11 mouse cellular contexts compared by ENCODE assay signal in genomic region chr12:117378297-117378887, GRCm38 (mm10).
A peak's percentile ranks its signal among the peaks of the same experiment; 100 is the strongest.
DNase-seq lines count a peak whose midpoint lies in the region; ATAC-seq and TF ChIP-seq lines count a peak whose summit lies in the region.
"Had no signal": no experiment of that assay in that cellular context is flagged by ENCODE, and none has a peak within 500 bp of the region (broad histone marks: within the 10 kb centered on the region; RNA-seq: fewer than 3 reads in every experiment).

No protein-coding gene starts in this region.

- H3K27me3 ChIP-seq in heart, embryonic 12.5 days (replicated peaks), result no peaks in the 10 kb centered on the region
- H3K27me3 ChIP-seq in heart, adult 2 months (ENCODE audit: control insufficient read depth, insufficient read depth, low read length), result no peaks in the 10 kb centered on the region
- no peaks in the 10 kb centered on the region for H3K27me3 ChIP-seq in midbrain, embryonic 12.5 days
- no peaks in the 10 kb centered on the region for H3K27me3 ChIP-seq in midbrain, embryonic 16.5 days (ENCODE audit: control insufficient read depth, insufficient read depth, low read depth, low read length)
- H3K27me3 ChIP-seq in intestine, embryonic 15.5 days (replicated peaks), result no peaks in the 10 kb centered on the region
- H3K27me3 ChIP-seq in neural tube, embryonic 14.5 days (ENCODE audit: control insufficient read depth, insufficient read depth, low read length), result no peaks in the 10 kb centered on the region
- H3K27me3 ChIP-seq: heart, embryonic 15.5 days; lung, embryonic 15.5 days had no signal

- peaks cover 5% of the 10 kb centered on the region for H3K4me1 ChIP-seq in heart, embryonic 12.5 days (replicated peaks)
- no peaks in the 10 kb centered on the region for H3K4me1 ChIP-seq in heart, adult 2 months (ENCODE audit: control insufficient read depth, insufficient read depth, low read length)
- no peaks in the 10 kb centered on the region for H3K4me1 ChIP-seq in midbrain, embryonic 12.5 days
- no peaks in the 10 kb centered on the region for H3K4me1 ChIP-seq in midbrain, embryonic 16.5 days (ENCODE audit: control insufficient read depth, insufficient read depth, low read length)
- H3K4me1 ChIP-seq in intestine, embryonic 15.5 days (replicated peaks), result no peaks in the 10 kb centered on the region
- H3K4me1 ChIP-seq in neural tube, embryonic 14.5 days (ENCODE audit: control insufficient read depth, insufficient read depth, low read length), result no peaks in the 10 kb centered on the region
- H3K4me1 ChIP-seq: heart, embryonic 15.5 days; lung, embryonic 15.5 days had no signal

- H3K79me2 ChIP-seq in heart, adult 2 months (replicated peaks; ENCODE audit: control insufficient read depth, insufficient read depth, low read length), result no peaks in the 10 kb centered on the region

- ATAC-seq in heart, embryonic 12.5 days (ENCODE audit: insufficient number of reproducible peaks, low FRiP score), result no peak
- ATAC-seq in midbrain, embryonic 12.5 days (ENCODE audit: low FRiP score, low read depth), result 0 out of 2 replicates have a peak, but pooled peaks have one; percentile 44
- no peak for ATAC-seq in midbrain, embryonic 16.5 days
- peak; percentile 76 for ATAC-seq in intestine, embryonic 15.5 days
- peak; percentile 49; the same call in 1 of the 2 replicates for ATAC-seq in neural tube, embryonic 14.5 days (ENCODE audit: low read depth)

- H3K4me2 ChIP-seq in heart, embryonic 12.5 days, result peak overlapping the region; percentile 31
- H3K4me2 ChIP-seq in midbrain, embryonic 12.5 days (replicated peaks), result no peak overlapping the region
- no peak overlapping the region for H3K4me2 ChIP-seq in midbrain, embryonic 16.5 days (ENCODE audit: low read length)
- peak overlapping the region; percentile 45 for H3K4me2 ChIP-seq in intestine, embryonic 15.5 days (replicated peaks)
- no peak overlapping the region for H3K4me2 ChIP-seq in neural tube, embryonic 14.5 days (ENCODE audit: low read depth, low read length)
- H3K4me2 ChIP-seq: heart, embryonic 15.5 days; lung, embryonic 15.5 days had no signal

- WGBS in heart, embryonic 12.5 days, result 79% methylated on average over 21 of the region's 21 CpGs
- 70% methylated on average over 21 of the region's 21 CpGs for WGBS in heart, adult 2 months
- WGBS in midbrain, embryonic 12.5 days, result 85% methylated on average over 21 of the region's 21 CpGs
- WGBS in midbrain, embryonic 16.5 days, result 84% methylated on average over 21 of the region's 21 CpGs
- 47% methylated on average over 21 of the region's 21 CpGs for WGBS in intestine, embryonic 15.5 days
- 79% methylated on average over 21 of the region's 21 CpGs for WGBS in neural tube, embryonic 14.5 days

- intact Hi-C loops in heart, adult 2 months (cut with DNase I), result no loop called here

- no peak overlapping the region for H3K27ac ChIP-seq in heart, embryonic 12.5 days (ENCODE audit: poor library complexity, severe bottlenecking)
- no peak overlapping the region for H3K27ac ChIP-seq in heart, adult 2 months
- no peak overlapping the region for H3K27ac ChIP-seq in midbrain, embryonic 12.5 days (replicated peaks)
- H3K27ac ChIP-seq in midbrain, embryonic 16.5 days (ENCODE audit: low read length), result no peak overlapping the region
- no peak overlapping the region for H3K27ac ChIP-seq in intestine, embryonic 15.5 days
- H3K27ac ChIP-seq in neural tube, embryonic 14.5 days (ENCODE audit: low read depth, low read length), result no peak overlapping the region
- H3K27ac ChIP-seq: heart, embryonic 15.5 days; lung, embryonic 15.5 days had no signal

- TF ChIP-seq POLR2A in heart, adult 2 months (IDR thresholded peaks at IDR 0.05; ENCODE audit: insufficient read depth, low read depth, low read length), result no peak

- H3K9ac ChIP-seq in heart, embryonic 12.5 days, result no peak overlapping the region
- H3K9ac ChIP-seq in heart, adult 2 months (ENCODE audit: low read depth, low read length), result no peak overlapping the region
- no peak overlapping the region for H3K9ac ChIP-seq in midbrain, embryonic 12.5 days (replicated peaks)
- H3K9ac ChIP-seq in midbrain, embryonic 16.5 days (ENCODE audit: low read depth, low read length), result no peak overlapping the region
- no peak overlapping the region for H3K9ac ChIP-seq in intestine, embryonic 15.5 days
- no peak overlapping the region for H3K9ac ChIP-seq in neural tube, embryonic 14.5 days (replicated peaks; ENCODE audit: low read depth, low read length)
- H3K9ac ChIP-seq: heart, embryonic 15.5 days; lung, embryonic 15.5 days had no signal

- H3K4me3 ChIP-seq in heart, embryonic 12.5 days, result no peak overlapping the region
- H3K4me3 ChIP-seq in heart, adult 2 months, result no peak overlapping the region
- H3K4me3 ChIP-seq in midbrain, embryonic 12.5 days, result no peak overlapping the region
- H3K4me3 ChIP-seq in midbrain, embryonic 16.5 days (ENCODE audit: low read depth, low read length), result no peak overlapping the region
- no peak overlapping the region for H3K4me3 ChIP-seq in intestine, embryonic 15.5 days (replicated peaks)
- no peak overlapping the region for H3K4me3 ChIP-seq in neural tube, embryonic 14.5 days (ENCODE audit: low read depth, low read length)
- H3K4me3 ChIP-seq: heart, embryonic 15.5 days; lung, embryonic 15.5 days had no signal

- H3K9me3 ChIP-seq in heart, embryonic 12.5 days (replicated peaks), result no peaks in the 10 kb centered on the region
- no peaks in the 10 kb centered on the region for H3K9me3 ChIP-seq in midbrain, embryonic 12.5 days
- no peaks in the 10 kb centered on the region for H3K9me3 ChIP-seq in midbrain, embryonic 16.5 days (replicated peaks; ENCODE audit: control insufficient read depth, low read length, poor library complexity, severe bottlenecking)
- H3K9me3 ChIP-seq in intestine, embryonic 15.5 days, result no peaks in the 10 kb centered on the region
- H3K9me3 ChIP-seq in neural tube, embryonic 14.5 days (ENCODE audit: control insufficient read depth, low read length), result no peaks in the 10 kb centered on the region
- H3K9me3 ChIP-seq: heart, embryonic 15.5 days; lung, embryonic 15.5 days had no signal

- DNase-seq in heart, adult 2 months, result no peak
- DNase-seq in frontal cortex, postnatal 36 days (ENCODE audit: low spot score in 2 of 2), result no peak
- DNase-seq in embryo, embryonic 9.5 days (ENCODE audit: extremely low spot score), result no peak
- DNase-seq: cerebellum, adult 18-20 months had no signal

- no peak for TF ChIP-seq EP300 in heart, adult 2 months (IDR thresholded peaks at IDR 0.05; ENCODE audit: insufficient read depth, low read depth, low read length)

- no peak for TF ChIP-seq CTCF in heart, adult 2 months (IDR thresholded peaks at IDR 0.05)

- H3K36me3 ChIP-seq in heart, embryonic 12.5 days, result no peaks in the 10 kb centered on the region
- H3K36me3 ChIP-seq in heart, adult 2 months (ENCODE audit: control insufficient read depth, insufficient read depth, low read length), result no peaks in the 10 kb centered on the region
- no peaks in the 10 kb centered on the region for H3K36me3 ChIP-seq in midbrain, embryonic 12.5 days
- H3K36me3 ChIP-seq in midbrain, embryonic 16.5 days (ENCODE audit: control insufficient read depth, insufficient read depth, low read length), result no peaks in the 10 kb centered on the region
- no peaks in the 10 kb centered on the region for H3K36me3 ChIP-seq in intestine, embryonic 15.5 days
- no peaks in the 10 kb centered on the region for H3K36me3 ChIP-seq in neural tube, embryonic 14.5 days (ENCODE audit: control insufficient read depth, insufficient read depth, low read length)
- H3K36me3 ChIP-seq: heart, embryonic 15.5 days; lung, embryonic 15.5 days had no signal

Comparison
In these comparisons a context has a peak if more than half of its experiments do, and no peak if none do; other contexts are left out.
1. ATAC-seq: peak in midbrain, embryonic 12.5 days (single experiment), intestine, embryonic 15.5 days (single experiment) and neural tube, embryonic 14.5 days (single experiment); none in heart, embryonic 12.5 days (single experiment) and midbrain, embryonic 16.5 days (single experiment).
2. H3K4me2 ChIP-seq: peak in heart, embryonic 12.5 days (single experiment) and intestine, embryonic 15.5 days (single experiment); none in midbrain, embryonic 12.5 days (single experiment), midbrain, embryonic 16.5 days (single experiment) and neural tube, embryonic 14.5 days (single experiment).